Mouse (Mus musculus) heart, adult 2 months (tissue): ENCODE results near the gene Cish.

Experiments used
- CTCF ChIP-seq: fragments of 200-600 bp; IDR thresholded peaks from 2 replicates; pipeline ENCODE4 v1.8.1; 2022; ENCODE audit warnings: antibody characterized with exemption, mild to moderate bottlenecking, moderate library complexity
- POLR2A ChIP-seq: fragments of 200-500 bp; IDR thresholded peaks from 2 replicates; pipeline ENCODE4 v1.6.1; 2011; ENCODE audit warnings: mild to moderate bottlenecking, low read depth, low read length, control low read depth; ENCODE audit not compliant: insufficient read depth

DNA sequence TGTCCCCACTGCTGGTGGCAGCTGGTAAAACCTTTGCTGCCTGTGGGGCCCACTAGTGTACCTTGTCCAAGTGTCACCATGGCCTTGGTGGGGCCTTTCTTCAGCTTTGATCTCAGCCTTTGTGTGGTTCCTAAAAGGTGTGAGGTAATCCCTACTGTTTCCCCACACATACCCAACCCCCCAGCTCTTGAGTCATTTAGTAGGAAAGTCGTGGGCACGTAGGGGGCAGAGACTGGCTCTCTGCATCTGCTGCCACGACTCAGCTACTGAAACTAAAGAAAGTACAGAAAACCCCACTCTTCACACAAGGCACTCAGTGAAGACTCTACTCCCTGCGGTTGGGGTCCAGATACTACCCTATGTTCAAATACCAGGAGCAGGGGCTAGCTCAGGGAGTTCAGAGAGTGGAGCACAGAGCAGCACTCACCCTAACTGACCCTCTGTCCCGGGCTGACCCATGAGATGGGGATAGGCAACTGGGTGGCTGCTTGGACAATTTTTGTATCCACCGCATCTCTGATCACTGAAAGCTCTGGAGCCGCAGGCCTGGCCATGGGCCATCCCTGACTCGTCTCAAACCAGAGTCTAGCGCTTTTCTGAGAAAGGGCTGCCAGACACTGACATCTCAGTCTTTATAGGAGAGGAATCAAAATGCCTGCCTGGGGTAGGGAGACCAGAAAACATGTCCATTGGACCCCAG lies 7.4 kb downstream of the Cish start:
- TF ChIP-seq CTCF (no peak), POLR2A (no peak; the same call in none of the 2 replicates)
